Mouse (Mus musculus): Measurements from ENCODE around the gene Fut1.

GRCm38 (mm10) chr7:45639561-45640027, 22.5 kb downstream of the Fut1 start, which contains the start of gene Mamstr:
- TF ChIP-seq POLR2A (IDR thresholded peaks at IDR 0.05; ENCODE audit: insufficient read depth, low read length) (no peak), CTCF (IDR thresholded peaks at IDR 0.05; ENCODE audit: low read depth, low read length) (no peak)

Data from ES-Bruce4 (cell line).